Mouse (Mus musculus) C2C12 (cell line): ENCODE results near the gene Dtx3.

Experiments
- CEBPB ChIP-seq: IDR thresholded peaks from one replicate; pipeline ENCODE4 v1.6.1; 2011; ENCODE audit warnings: low read depth, mild to moderate bottlenecking, control low read depth, moderate library complexity
- CTCF ChIP-seq: IDR thresholded peaks from one replicate; pipeline ENCODE4 v1.5.1; 2011; ENCODE audit not compliant: control insufficient read depth, insufficient read depth, insufficient read length
- FOSL1 ChIP-seq: IDR thresholded peaks from one replicate; pipeline ENCODE4 v1.8.0; 2011; ENCODE audit warnings: mild to moderate bottlenecking, low read length; ENCODE audit not compliant: poor library complexity, insufficient read depth, severe bottlenecking
- MAX ChIP-seq: IDR thresholded peaks from one replicate; pipeline ENCODE4 v1.6.1; 2011; ENCODE audit warnings: mild to moderate bottlenecking, control low read depth
- MYOD1 ChIP-seq: IDR thresholded peaks from one replicate; pipeline ENCODE4 v1.6.1; 2011; ENCODE audit warnings: low read depth; ENCODE audit not compliant: control insufficient read depth, insufficient read length
- MYOG ChIP-seq: IDR thresholded peaks from one replicate; pipeline ENCODE4 v1.6.1; 2011; ENCODE audit not compliant: control insufficient read depth, insufficient read length; ENCODE audit errors: extremely low read depth
- USF1 ChIP-seq: IDR thresholded peaks from one replicate; pipeline ENCODE4 v1.6.1; 2011; ENCODE audit warnings: low read depth, mild to moderate bottlenecking, control low read depth, moderate library complexity

DNA sequence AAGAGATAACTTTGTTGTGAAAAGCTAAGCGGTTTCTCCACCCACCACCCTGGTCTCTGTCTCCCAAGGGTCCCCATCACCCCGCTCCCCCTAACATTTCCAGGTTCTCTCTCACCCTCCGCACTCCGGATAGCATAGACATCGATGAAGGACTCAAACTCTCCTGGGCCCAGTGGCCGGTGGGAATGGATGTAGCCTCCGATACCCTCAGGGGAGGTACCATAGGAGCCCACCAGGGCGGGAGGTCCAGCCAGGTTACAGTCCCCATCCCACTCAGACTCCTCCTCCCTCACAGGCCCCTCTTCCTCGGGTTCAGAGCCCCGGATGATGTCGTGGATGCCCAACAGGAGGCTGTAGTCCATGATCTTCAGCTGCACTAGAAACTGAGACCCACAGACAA, 3.9 kb upstream of the Dtx3 start:
- TF ChIP-seq CTCF (no peak), MAX (no peak), FOSL1 (no peak), USF1 (no peak), MYOD1 (no peak), CEBPB (no peak), MYOG (no peak)
